Mouse (Mus musculus) stomach, postnatal 0 days (tissue): ENCODE results near the gene Gm7694. TPM values are rescaled to one million over a fixed set of nuclear protein-coding genes. Genes with fewer than 3 reads are reported as not detected.

Experiments used
- ATAC-seq: fragments of 200-750 bp; cut with Nextera tagmentation; 2 replicates; pipeline ENCODE4 v1.8.0; 2017; ENCODE audit not compliant: low FRiP score, low TSS enrichment
- DNase-seq: peaks from one replicate; pipeline ENCODE4 v3.0.0-alpha.2; 2016; ENCODE audit warnings: low spot score
- H3K27ac ChIP-seq: fragments of 300-500 bp; sonication (generic); replicated peaks from 2 replicates; pipeline ENCODE4 v1.5.1; 2014; ENCODE audit warnings: mild to moderate bottlenecking, control low read depth
- H3K27me3 ChIP-seq: fragments of 300-500 bp; sonication (generic); 2 replicates; pipeline ENCODE4 v1.6.1; 2014; ENCODE audit warnings: low read length; ENCODE audit not compliant: control insufficient read depth, insufficient read depth
- H3K36me3 ChIP-seq: fragments of 300-500 bp; sonication (generic); 2 replicates; pipeline ENCODE4 v1.6.1; 2014; ENCODE audit warnings: low read length, mixed read lengths; ENCODE audit not compliant: control insufficient read depth, insufficient read depth
- H3K4me1 ChIP-seq: fragments of 300-500 bp; sonication (generic); replicated peaks from 2 replicates; pipeline ENCODE4 v1.6.1; 2014; ENCODE audit warnings: antibody characterized with exemption; ENCODE audit not compliant: control insufficient read depth, insufficient read depth
- H3K4me2 ChIP-seq: fragments of 300-500 bp; sonication (generic); replicated peaks from 2 replicates; pipeline ENCODE4 v1.6.1; 2014; ENCODE audit warnings: low read depth, mild to moderate bottlenecking, control low read depth, moderate library complexity
- H3K4me3 ChIP-seq: fragments of 300-500 bp; sonication (generic); 2 replicates; pipeline ENCODE4 v1.5.1; 2014; ENCODE audit warnings: low read depth, low read length, control low read depth
- H3K9ac ChIP-seq: fragments of 300-500 bp; sonication (generic); 2 replicates; pipeline ENCODE4 v1.6.1; 2014; ENCODE audit warnings: mild to moderate bottlenecking, low read length, control low read depth, mixed read lengths
- H3K9me3 ChIP-seq: fragments of 300-500 bp; sonication (generic); 2 replicates; pipeline ENCODE4 v1.6.1; 2016; ENCODE audit warnings: low read length; ENCODE audit not compliant: control insufficient read depth
- CTCF ChIP-seq: IDR thresholded peaks from 2 replicates; pipeline ENCODE4 v1.5.1; 2016; ENCODE audit warnings: antibody characterized with exemption, low read depth, mild to moderate bottlenecking, moderate library complexity
- EP300 ChIP-seq: optimal IDR thresholded peaks from 2 replicates; pipeline ENCODE3; 2016; ENCODE audit warnings: antibody characterized with exemption
- WGBS: fragments of 180-500 bp; shearing (Covaris S2); extraction: QIAGEN DNeasy Blood & Tissue Kit; methylation state at CpG from one replicate; pipeline ENCODE4 v1.1.7; 2014; 5-methylcytosine and 5-hydroxymethylcytosine counted together
- polyA plus RNA-seq: library from polyadenylated mRNA; unstranded; fragments of >200 nt; fragmentation: Nextera tagmentation; extraction: Ambion mirVana; gene quantifications from 2 replicates; pipeline ENCODE4 v1.2.1, GENCODE M21; 2015

Gm7694 gene
- polyA plus RNA-seq, result 1.7 and 2.6 TPM in 2 replicates

DNA sequence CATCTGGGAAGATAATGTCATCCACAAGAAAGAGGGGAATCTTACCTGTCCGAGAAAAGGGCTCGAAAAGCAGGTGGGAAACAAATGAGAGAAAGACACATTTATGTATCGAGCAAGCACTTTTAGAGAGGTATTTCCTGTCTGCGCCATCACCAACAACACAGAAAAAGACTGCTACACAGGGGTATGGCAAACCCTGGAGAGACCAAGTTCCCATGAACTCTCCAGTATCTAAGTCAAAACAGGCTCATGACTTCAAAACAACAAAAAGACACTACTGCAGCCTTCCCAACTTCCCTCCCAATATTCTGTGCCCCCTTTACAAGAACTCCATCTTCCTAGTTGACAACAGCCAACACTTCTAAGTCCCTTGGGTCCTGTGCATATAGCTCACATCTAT is at the start of gene Gm7694:
TSS of gene Gm7694 (minus strand) at position 101 of the 400 bp plus-strand sequence.
- no peaks in the 10 kb centered on the region for H3K9me3 ChIP-seq
- no peaks in the 10 kb centered on the region for H3K4me1 ChIP-seq
- no peaks in the 10 kb centered on the region for H3K27me3 ChIP-seq
- DNase-seq, result no peak
- H3K9ac ChIP-seq, result no peak within 1 kb of the TSS
- 93% methylated on average over 4 of the region's 4 CpGs for WGBS
- TF ChIP-seq EP300 (no peak), CTCF (no peak)
- H3K36me3 ChIP-seq, result no peaks in the 10 kb centered on the region
- ATAC-seq, result no peak
- H3K4me3 ChIP-seq, result no peak within 1 kb of the TSS
- H3K27ac ChIP-seq, result no peak within 1 kb of the TSS
- no peak within 1 kb of the TSS for H3K4me2 ChIP-seq

DNA sequence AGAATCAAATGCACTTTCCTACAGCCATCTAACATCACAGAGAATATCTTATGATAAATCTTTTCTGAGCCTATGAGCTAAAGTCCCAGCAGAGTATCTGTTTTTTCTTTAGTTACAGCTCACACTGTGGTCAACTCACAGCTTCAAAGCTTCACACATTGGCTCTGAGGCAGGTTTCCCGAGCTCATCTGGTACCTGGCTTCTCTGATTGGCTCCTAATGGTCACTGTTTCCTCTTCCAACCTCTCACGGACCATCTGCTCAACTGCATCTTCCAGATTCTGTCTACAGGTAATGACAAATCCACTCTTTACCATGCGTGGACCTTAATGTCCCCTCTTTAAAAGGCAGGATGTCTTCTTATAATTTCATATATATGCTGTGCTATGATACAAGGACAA is 47.2 kb upstream of the Gm7694 start:
- H3K4me1 ChIP-seq, result no peaks in the 10 kb centered on the region
- TF ChIP-seq CTCF, result no peak
- no peak for TF ChIP-seq EP300
- no peak for DNase-seq
- H3K27ac ChIP-seq, result no peak overlapping the region
- no peak overlapping the region for H3K4me2 ChIP-seq
- H3K4me3 ChIP-seq, result no peak overlapping the region
- no peaks in the 10 kb centered on the region for H3K9me3 ChIP-seq
- no peaks in the 10 kb centered on the region for H3K36me3 ChIP-seq
- H3K9ac ChIP-seq, result no peak overlapping the region
- H3K27me3 ChIP-seq, result no peaks in the 10 kb centered on the region
- WGBS, result 70% methylated on average over 3 of the region's 3 CpGs
- ATAC-seq, result no peak

DNA sequence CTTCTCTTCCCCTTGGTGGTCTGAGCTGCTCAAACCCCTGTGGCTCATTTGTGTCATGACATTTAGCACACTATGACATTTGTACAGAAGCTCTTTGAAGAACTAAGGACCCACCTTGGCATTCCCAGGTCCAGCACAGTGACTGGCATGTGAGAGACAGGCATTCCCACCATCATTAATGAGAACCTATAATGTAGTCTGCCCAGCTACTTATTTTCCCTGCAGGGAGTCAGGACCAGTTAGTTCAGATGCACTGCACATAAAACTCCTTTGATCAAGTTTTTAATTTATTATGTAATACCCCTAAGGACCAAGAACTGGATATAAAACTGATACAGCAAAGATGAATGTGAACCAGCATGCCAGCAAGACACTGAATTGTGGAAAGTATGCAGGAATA is 44.9 kb upstream of the Gm7694 start:
- Histone ChIP-seq H3K27ac (no peak overlapping the region), H3K36me3 (no peaks in the 10 kb centered on the region), H3K27me3 (no peaks in the 10 kb centered on the region), H3K4me3 (no peak overlapping the region), H3K4me2 (no peak overlapping the region), H3K9me3 (no peaks in the 10 kb centered on the region), H3K9ac (no peak overlapping the region), H3K4me1 (no peaks in the 10 kb centered on the region)
- DNase-seq (no peak), ATAC-seq (no peak)
- TF ChIP-seq CTCF, result no peak
- TF ChIP-seq EP300, result no peak

DNA sequence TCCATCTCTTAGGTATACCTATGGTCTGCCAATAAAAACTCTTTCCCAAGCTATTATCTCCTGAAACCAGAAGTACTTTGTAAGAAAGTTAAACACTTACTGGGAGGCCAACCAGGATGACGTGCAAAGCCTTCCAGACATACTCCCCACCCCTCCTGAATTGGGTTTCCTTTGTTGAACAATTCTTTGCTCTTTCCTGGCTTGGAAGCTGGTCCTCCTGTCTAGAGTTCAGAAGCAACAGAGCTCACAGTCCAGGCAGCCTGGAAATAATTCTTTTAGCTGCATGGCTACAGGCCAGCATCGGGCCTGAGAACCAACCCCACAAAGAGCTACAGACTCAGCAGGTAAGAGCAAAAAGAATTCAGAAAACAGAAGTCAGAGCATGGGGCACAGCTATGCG is 40.1 kb upstream of the Gm7694 start:
- H3K9me3 ChIP-seq, result no peaks in the 10 kb centered on the region
- H3K36me3 ChIP-seq, result no peaks in the 10 kb centered on the region
- H3K4me3 ChIP-seq, result no peak overlapping the region
- 60% methylated on average over 3 of the region's 3 CpGs for WGBS
- H3K4me2 ChIP-seq, result no peak overlapping the region
- H3K4me1 ChIP-seq, result no peaks in the 10 kb centered on the region
- DNase-seq, result no peak
- no peak overlapping the region for H3K27ac ChIP-seq
- H3K27me3 ChIP-seq, result no peaks in the 10 kb centered on the region
- no peak for ATAC-seq
- no peak for TF ChIP-seq CTCF
- TF ChIP-seq EP300, result no peak
- H3K9ac ChIP-seq, result no peak overlapping the region

DNA sequence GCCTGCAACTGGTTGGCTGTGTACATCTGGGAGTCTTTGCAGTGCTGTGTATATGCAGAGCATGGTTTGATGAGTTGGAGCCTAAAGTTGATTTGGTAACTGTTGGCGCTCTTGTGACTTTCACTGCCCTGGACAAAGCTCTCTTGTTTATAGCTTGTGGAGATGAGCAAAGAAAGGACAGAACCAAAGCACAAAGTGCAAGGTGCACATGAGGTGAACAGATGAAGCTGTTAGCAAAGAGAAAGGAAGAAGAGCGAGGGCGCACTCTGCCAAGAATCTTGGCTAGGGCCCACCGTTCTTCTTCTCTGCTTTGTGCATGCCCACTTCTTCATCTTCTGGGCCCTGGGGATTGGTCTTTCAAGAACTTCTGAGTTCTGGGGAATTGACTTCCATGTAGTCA is 37.8 kb upstream of the Gm7694 start:
- DNase-seq, result no peak
- no peaks in the 10 kb centered on the region for H3K27me3 ChIP-seq
- no peaks in the 10 kb centered on the region for H3K9me3 ChIP-seq
- no peak overlapping the region for H3K4me2 ChIP-seq
- no peak for TF ChIP-seq CTCF
- no peak for TF ChIP-seq EP300
- H3K9ac ChIP-seq, result no peak overlapping the region
- no peak overlapping the region for H3K27ac ChIP-seq
- H3K4me1 ChIP-seq, result no peaks in the 10 kb centered on the region
- H3K4me3 ChIP-seq, result no peak overlapping the region
- ATAC-seq, result no peak
- H3K36me3 ChIP-seq, result no peaks in the 10 kb centered on the region
- WGBS, result 94% methylated on average over 4 of the region's 4 CpGs

DNA sequence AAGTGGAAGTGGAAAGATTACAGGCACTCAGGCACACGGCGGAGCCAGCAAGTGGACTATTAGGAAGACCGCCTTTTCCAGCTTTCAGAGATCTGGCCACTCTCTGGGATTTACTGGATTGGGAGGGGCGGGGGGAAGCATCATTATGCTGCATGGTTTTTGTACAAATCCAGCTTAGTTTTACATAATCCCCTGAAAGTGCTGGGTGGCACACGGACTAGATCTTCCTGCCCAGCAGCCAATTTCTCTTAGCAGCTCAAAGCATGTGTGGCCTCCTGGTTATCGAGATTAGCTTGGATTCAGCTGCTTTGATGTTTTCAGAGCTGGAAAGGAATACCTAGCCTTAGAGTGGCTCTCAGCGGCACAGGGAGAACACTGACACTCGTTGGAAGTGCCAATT is 36.9 kb upstream of the Gm7694 start:
- ATAC-seq (no peak), DNase-seq (no peak)
- Histone ChIP-seq H3K9ac (no peak overlapping the region), H3K36me3 (no peaks in the 10 kb centered on the region), H3K4me1 (no peaks in the 10 kb centered on the region), H3K4me2 (no peak overlapping the region), H3K27ac (no peak overlapping the region), H3K4me3 (no peak overlapping the region), H3K9me3 (no peaks in the 10 kb centered on the region), H3K27me3 (no peaks in the 10 kb centered on the region)
- 76% methylated on average over 8 of the region's 8 CpGs for WGBS
- TF ChIP-seq EP300 (no peak), CTCF (no peak)
